Mouse (Mus musculus) olfactory bulb, adult 2 months (tissue): Measurements from ENCODE around the gene Dohh. TPM values are rescaled to one million over a fixed set of nuclear protein-coding genes. Genes with fewer than 3 reads are reported as not detected.

Experiments used
- H3K27ac ChIP-seq: fragments of 200-500 bp; 2 replicates; pipeline ENCODE4 v1.5.1; 2012; ENCODE audit warnings: low read depth, low read length; ENCODE audit not compliant: insufficient read depth
- H3K4me1 ChIP-seq: fragments of 200-500 bp; 2 replicates; pipeline ENCODE4 v1.6.1; 2012; ENCODE audit warnings: low read length; ENCODE audit not compliant: control insufficient read depth, insufficient read depth
- H3K4me3 ChIP-seq: fragments of 200-500 bp; 2 replicates; pipeline ENCODE4 v1.5.1; 2012; ENCODE audit warnings: mild to moderate bottlenecking, low read depth, low read length, moderate library complexity; ENCODE audit not compliant: insufficient read depth
- CTCF ChIP-seq: fragments of 200-500 bp; IDR thresholded peaks from 2 replicates; pipeline ENCODE4 v1.5.1; 2012; ENCODE audit warnings: low read depth, mild to moderate bottlenecking, low read length, moderate library complexity; ENCODE audit not compliant: insufficient read depth
- POLR2A ChIP-seq: fragments of 200-500 bp; IDR thresholded peaks from 2 replicates; pipeline ENCODE4 v1.6.1; 2012; ENCODE audit warnings: mild to moderate bottlenecking, low read depth, low read length, moderate library complexity; ENCODE audit not compliant: insufficient read depth
- WGBS: fragments of 180-500 bp; shearing (Covaris S2); methylation state at CpG from one replicate; pipeline ENCODE4 v1.1.7; 2018; 5-methylcytosine and 5-hydroxymethylcytosine counted together
- polyA plus RNA-seq: library from polyadenylated mRNA; stranded (reverse); fragments of >200 nt; gene quantifications from 2 replicates; pipeline ENCODE4 v1.2.4, GENCODE M21; 2012; ENCODE audit warnings: low replicate concordance; ENCODE audit not compliant: missing spikeins, insufficient read depth, insufficient read length

The Dohh gene
- polyA plus RNA-seq, 1 experiment = not detected

DNA sequence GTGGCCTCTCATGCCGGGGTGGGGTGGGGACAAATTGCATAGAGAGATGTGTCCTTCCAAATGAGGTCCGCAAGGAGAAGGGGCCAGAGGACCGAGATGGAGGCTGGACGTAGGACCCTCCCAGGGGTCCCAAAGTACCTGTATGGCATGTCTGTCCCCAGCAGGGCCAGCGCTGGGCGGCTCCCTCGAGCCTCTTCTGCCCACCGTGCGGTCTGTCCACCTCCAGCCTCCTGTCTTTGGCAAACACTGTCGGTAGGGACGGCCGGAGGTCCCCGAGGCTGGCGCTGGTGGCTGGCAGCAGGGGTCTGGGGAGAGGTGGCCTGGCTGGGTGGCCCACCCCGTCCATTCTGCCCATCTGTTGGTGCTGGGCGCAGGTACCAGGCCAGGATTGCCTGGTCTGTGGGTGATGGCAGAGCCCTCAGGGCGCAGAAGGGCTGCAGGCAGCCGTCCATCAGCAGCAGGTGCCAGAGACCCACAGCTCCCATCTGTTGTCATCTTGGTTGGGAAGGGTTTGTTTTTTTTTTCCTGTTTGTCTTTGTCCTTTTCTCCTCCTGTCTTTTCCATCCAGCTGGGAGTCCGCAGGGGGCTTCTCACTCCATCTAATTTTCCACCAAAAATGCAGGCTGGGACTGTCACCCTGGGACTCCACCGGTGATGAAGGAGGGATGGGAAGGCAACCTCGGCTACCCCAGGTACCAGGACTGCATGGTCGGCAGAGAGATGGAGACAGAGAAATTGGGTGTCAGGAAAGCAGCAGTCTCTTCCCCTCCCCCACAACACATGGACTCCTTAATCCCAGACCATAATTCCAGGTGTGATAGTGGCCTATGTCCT is 16.4 kb downstream of the Dohh start:
- WGBS = 68% methylated on average over 22 of the region's 22 CpGs
- Histone ChIP-seq H3K4me1 (peaks cover 39% of the 10 kb centered on the region), H3K4me3 (no peak overlapping the region), H3K27ac (peak overlapping the region; percentile 4)
- TF ChIP-seq POLR2A (no peak), CTCF (no peak)

DNA sequence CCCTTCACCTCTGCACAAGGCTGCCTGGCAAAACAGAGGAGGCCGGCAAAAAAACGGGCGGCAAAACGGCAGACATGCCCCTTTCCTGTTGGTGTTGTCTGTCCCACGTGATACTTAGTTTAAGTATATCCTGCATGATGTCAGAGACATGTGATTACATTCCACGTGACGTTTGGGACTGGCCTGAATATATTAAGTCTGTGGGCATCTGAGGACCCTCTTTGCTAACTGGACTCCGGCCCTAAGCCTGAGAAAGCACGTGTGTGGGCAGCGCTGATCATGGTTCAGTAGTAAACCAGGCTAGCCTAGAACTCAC is 16.9 kb downstream of the Dohh start:
- H3K27ac ChIP-seq = peak overlapping the region; percentile 4
- no peak for TF ChIP-seq CTCF
- no peak for TF ChIP-seq POLR2A
- no peak overlapping the region for H3K4me3 ChIP-seq
- 53% methylated on average over 10 of the region's 10 CpGs for WGBS
- H3K4me1 ChIP-seq = peaks cover 38% of the 10 kb centered on the region

DNA sequence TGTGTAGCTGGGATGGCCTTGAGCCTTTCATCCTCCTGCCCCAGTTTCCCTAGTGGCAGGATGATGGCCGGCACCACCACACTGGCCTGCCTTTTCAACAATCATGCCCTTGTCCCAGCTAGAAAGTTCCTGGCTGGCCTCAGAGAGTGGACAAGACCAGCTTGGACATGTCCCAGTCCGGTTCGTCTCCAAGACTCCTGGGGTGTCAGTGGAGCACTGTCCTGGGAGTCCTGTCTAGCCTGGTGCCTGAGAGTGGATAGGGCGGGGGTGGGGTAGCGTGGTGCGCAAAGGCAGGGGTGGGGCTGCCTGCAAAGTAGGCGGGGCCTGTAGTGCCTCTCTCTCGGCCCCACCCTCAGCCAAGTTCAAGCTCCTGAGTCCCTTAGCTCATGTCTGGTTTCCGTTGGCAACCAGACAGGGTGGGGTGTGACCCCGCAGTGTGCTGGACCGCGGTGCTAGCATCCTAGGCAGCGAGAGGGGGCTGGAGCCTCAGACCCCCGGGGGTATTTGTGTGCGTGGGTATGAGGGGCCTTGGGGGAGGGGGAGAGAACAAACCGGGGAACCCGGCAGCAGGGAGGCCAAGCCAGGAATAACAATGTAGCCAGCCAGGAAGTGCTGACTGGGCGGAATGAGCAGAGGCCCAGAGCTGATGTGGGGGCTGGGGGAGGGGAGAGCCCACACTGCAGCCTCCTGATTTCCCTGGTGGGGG is 17.4 kb downstream of the Dohh start:
- WGBS = 21% methylated on average over 18 of the region's 18 CpGs
- TF ChIP-seq CTCF (no peak), POLR2A (no peak)
- peak overlapping the region; percentile 4 for H3K27ac ChIP-seq
- H3K4me1 ChIP-seq = peaks cover 33% of the 10 kb centered on the region
- H3K4me3 ChIP-seq = no peak overlapping the region

DNA sequence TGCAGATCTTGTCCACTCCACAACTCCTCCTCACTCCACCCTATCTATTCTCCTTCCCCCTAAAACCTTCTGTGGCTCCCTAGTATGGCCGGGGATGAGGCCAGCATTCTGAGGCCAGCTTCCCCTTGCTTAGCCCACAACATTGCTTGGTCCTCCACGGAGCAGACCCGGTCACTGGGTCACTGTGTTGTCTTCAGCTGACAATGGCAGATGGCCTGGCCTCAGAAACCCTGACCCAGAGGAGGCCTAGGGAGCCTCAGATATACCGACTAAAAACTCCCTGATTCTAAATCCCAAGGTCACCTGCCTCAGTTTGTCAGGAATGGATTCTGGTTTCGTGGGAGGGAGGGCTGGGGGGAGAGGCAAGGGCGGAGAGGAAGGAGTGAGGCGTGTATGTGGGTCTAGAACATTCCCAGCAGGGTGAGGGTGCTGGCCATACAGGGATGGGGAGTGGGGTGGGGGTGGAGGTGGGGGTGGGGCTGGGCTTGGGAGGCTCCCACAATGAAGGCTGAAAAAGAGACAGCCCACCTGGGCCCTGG is 18.1 kb downstream of the Dohh start:
- no peak overlapping the region for H3K4me3 ChIP-seq
- 42% methylated on average over 7 of the region's 7 CpGs for WGBS
- H3K4me1 ChIP-seq = peaks cover 34% of the 10 kb centered on the region
- H3K27ac ChIP-seq = no peak overlapping the region
- no peak for TF ChIP-seq CTCF
- no peak for TF ChIP-seq POLR2A

DNA sequence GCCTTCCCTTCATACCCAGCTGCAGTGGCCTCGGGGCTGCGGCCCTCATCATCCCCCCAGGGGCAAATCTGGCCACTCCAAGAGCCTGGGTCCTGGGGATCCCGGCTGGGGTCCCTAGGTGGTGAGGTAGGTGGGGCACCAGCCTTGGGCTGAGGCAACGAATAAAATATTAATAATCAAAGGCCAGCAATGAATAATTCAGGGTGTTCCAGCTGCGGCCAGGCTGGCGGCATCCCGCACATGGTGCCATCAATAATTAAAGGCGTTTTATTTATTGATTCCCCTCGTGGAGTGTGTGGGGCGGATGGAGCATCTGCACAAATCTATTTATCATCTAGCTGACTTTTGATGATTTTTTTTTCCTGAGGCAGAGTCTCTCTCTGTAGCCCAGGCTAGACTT is 19.3 kb downstream of the Dohh start:
- Histone ChIP-seq H3K4me1 (peaks cover 43% of the 10 kb centered on the region), H3K27ac (no peak overlapping the region), H3K4me3 (no peak overlapping the region)
- WGBS = 65% methylated on average over 10 of the region's 10 CpGs
- TF ChIP-seq CTCF (no peak), POLR2A (no peak)

DNA sequence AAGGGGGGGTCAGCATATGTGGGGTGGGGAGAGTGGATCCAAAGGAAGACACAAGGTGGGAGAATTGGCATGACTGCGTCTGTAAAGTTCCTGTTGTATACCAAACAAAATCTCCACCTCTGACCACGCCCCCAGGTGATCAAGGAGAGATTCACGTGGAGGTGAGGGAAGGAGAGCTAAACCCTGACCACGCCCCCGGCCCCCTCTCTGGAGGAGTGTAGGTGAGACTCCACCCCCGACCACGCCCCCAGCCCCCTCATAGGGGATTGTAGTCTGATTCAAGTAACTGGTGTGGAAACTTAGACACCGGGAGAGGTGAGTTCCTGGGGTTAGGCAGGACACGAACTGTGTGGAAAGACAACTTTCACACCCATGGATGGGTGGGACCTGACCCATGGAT is 19.9 kb downstream of the Dohh start:
- Histone ChIP-seq H3K4me1 (peaks cover 49% of the 10 kb centered on the region), H3K27ac (no peak overlapping the region), H3K4me3 (no peak overlapping the region)
- WGBS = 43% methylated on average over 9 of the region's 9 CpGs
- TF ChIP-seq POLR2A = no peak
- no peak for TF ChIP-seq CTCF

DNA sequence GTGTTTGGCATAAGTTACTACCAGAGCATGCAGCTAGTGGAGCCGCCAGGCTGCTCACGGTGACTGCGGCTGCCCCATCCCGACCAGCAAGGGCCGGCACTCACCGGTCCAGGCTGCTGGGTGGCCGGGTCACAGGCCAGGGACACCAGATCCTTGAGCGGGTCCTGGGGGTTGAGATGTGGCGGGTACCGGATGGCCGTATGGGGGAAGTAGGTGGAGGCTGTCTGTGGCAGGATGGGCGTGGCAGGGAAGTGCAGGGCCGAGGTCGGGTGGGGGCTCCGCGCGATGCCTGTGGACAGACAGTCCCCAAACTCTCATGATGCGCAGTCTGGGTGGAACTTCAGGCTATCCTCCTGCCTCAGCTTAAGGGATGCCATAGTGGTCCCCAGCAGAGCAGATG is 20.5 kb downstream of the Dohh start:
- H3K27ac ChIP-seq = no peak overlapping the region
- TF ChIP-seq POLR2A = no peak
- H3K4me1 ChIP-seq = peaks cover 55% of the 10 kb centered on the region
- 74% methylated on average over 18 of the region's 18 CpGs for WGBS
- no peak overlapping the region for H3K4me3 ChIP-seq

DNA sequence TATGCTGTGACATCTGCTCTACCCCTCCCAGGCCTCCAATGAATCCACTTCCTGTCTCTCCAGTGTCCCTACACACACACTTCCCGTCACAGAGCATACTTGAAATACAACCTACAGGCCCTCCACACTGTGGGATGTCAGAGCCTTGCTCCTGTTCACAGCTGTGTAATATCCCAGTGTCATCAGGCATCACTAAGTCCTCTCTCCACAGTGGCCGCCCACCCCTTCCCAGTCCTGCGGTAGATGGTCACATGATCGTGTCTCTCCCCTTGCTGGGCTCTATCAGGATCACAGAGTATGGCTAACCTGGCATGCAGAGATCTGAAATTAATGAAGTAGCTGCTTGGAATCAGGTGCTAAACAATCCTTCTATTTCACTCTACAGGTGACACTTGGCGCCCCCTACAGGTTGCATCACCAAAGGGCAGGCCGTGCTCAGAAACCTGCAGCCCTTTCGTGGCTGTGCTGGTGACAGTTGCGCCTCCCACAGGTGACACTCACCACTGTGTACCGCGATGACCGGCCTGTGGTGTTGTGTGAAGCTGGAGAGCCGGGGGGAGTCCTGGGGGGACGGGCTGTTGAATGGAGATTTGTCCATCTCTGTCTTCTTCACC is 21.5 kb downstream of the Dohh start:
- 52% methylated on average over 13 of the region's 13 CpGs for WGBS
- peaks cover 59% of the 10 kb centered on the region for H3K4me1 ChIP-seq
- no peak overlapping the region for H3K27ac ChIP-seq

More for the DNA sequence above, 21.5 kb downstream of the Dohh start:
- H3K4me3 ChIP-seq = no peak overlapping the region
- TF ChIP-seq POLR2A = no peak
- TF ChIP-seq CTCF = peak; percentile 56; the same call in 1 of the 2 replicates
